Mouse (Mus musculus) midbrain, embryonic 16.5 days (tissue): ENCODE data around the gene Gm4553. TPM values are rescaled to one million over a fixed set of nuclear protein-coding genes. Genes with fewer than 3 reads are reported as not detected.

Experiments used
- ATAC-seq: fragments of 200-750 bp; cut with Nextera tagmentation; 2 replicates; pipeline ENCODE4 v1.8.0; 2017; ENCODE audit warnings: moderate TSS enrichment
- H3K27ac ChIP-seq: fragments of 300-500 bp; sonication (generic); 2 replicates; pipeline ENCODE4 v1.5.1; 2014; ENCODE audit warnings: mild to moderate bottlenecking, low read length, mixed read lengths
- H3K27me3 ChIP-seq: fragments of 300-500 bp; sonication (generic); 2 replicates; pipeline ENCODE4 v1.6.1; 2014; ENCODE audit warnings: low read depth, low read length, mixed read lengths; ENCODE audit not compliant: control insufficient read depth, insufficient read depth
- H3K36me3 ChIP-seq: fragments of 300-500 bp; sonication (generic); 2 replicates; pipeline ENCODE4 v1.6.1; 2014; ENCODE audit warnings: mild to moderate bottlenecking, low read length, moderate library complexity, mixed read lengths; ENCODE audit not compliant: control insufficient read depth, insufficient read depth
- H3K4me1 ChIP-seq: fragments of 300-500 bp; sonication (generic); 2 replicates; pipeline ENCODE4 v1.6.1; 2014; ENCODE audit warnings: mild to moderate bottlenecking, low read length, mixed read lengths; ENCODE audit not compliant: control insufficient read depth, insufficient read depth
- H3K4me2 ChIP-seq: fragments of 300-500 bp; sonication (generic); 2 replicates; pipeline ENCODE4 v1.6.1; 2014; ENCODE audit warnings: mild to moderate bottlenecking, low read length, mixed read lengths
- H3K4me3 ChIP-seq: fragments of 300-500 bp; sonication (generic); 2 replicates; pipeline ENCODE4 v1.5.1; 2014; ENCODE audit warnings: low read depth, mild to moderate bottlenecking, low read length, moderate library complexity, mixed read lengths
- H3K9ac ChIP-seq: fragments of 300-500 bp; sonication (generic); 2 replicates; pipeline ENCODE4 v1.6.1; 2014; ENCODE audit warnings: low read depth, low read length, mixed read lengths
- H3K9me3 ChIP-seq: fragments of 300-500 bp; sonication (generic); replicated peaks from 2 replicates; pipeline ENCODE4 v1.6.1; 2014; ENCODE audit warnings: mild to moderate bottlenecking, low read length, mixed read lengths; ENCODE audit not compliant: control insufficient read depth, poor library complexity, severe bottlenecking
- WGBS: fragments of 180-500 bp; shearing (Covaris S2); extraction: QIAGEN DNeasy Blood & Tissue Kit; methylation state at CpG from one replicate; pipeline ENCODE4 v1.1.7; 2014; 5-methylcytosine and 5-hydroxymethylcytosine counted together
- polyA plus RNA-seq: library from polyadenylated mRNA; unstranded; fragments of >200 nt; fragmentation: Nextera tagmentation; extraction: Ambion mirVana; gene quantifications from 2 replicates; pipeline ENCODE4 v1.2.1, GENCODE M21; 2015

The Gm4553 gene
- polyA plus RNA-seq, 1 experiment from 2014 or later, result not detected

- WGBS, result 13% methylated on average over 5 of the region's 5 CpGs
- H3K4me2 ChIP-seq, result no peak overlapping the region
- H3K4me3 ChIP-seq, result no peak overlapping the region
- H3K9ac ChIP-seq, result no peak overlapping the region
- H3K4me1 ChIP-seq, result no peaks in the 10 kb centered on the region
- no peaks in the 10 kb centered on the region for H3K36me3 ChIP-seq
- no peak overlapping the region for H3K27ac ChIP-seq
- no peaks in the 10 kb centered on the region for H3K9me3 ChIP-seq
- ATAC-seq, result no peak
- no peaks in the 10 kb centered on the region for H3K27me3 ChIP-seq
These were observed 45.9 kb downstream of the Gm4553 start for GRCm38 (mm10) chr7:142119632-142120031.

Other genes with a start within 250 kb of the Gm4553 start
- 80.9 and 86.6 TPM in 2 replicates for gene Tollip, start 247.2 kb downstream of the Gm4553 start, polyA plus RNA-seq
- 21.8 and 23.9 TPM in 2 replicates for gene Brsk2, start 216.0 kb downstream of the Gm4553 start, polyA plus RNA-seq
- gene Mob2, start 104.7 kb downstream of the Gm4553 start, polyA plus RNA-seq, result 47.5 and 50.3 TPM in 2 replicates
- gene Dusp8, start 69.9 kb downstream of the Gm4553 start, polyA plus RNA-seq, result 113 and 128 TPM in 2 replicates
- gene Gm45618, start 45.0 kb downstream of the Gm4553 start, polyA plus RNA-seq, result 0.30 TPM in 1 of 2 replicates, not detected in the other
- gene Gm39115, start 29.7 kb downstream of the Gm4553 start, polyA plus RNA-seq, result not detected in 2 replicates
- gene Gm45337, start 21.1 kb downstream of the Gm4553 start, polyA plus RNA-seq, result not detected in 2 replicates
- gene Gm29735, start 8.6 kb downstream of the Gm4553 start, polyA plus RNA-seq, result not detected in 2 replicates
- gene Krtap5-2, start 10.3 kb upstream of the Gm4553 start, polyA plus RNA-seq, result not detected in 2 replicates
- not detected in 2 replicates for gene Gm10153, start 24.6 kb upstream of the Gm4553 start, polyA plus RNA-seq
- not detected in 2 replicates for gene Krtap5-3, start 35.6 kb upstream of the Gm4553 start, polyA plus RNA-seq
- gene Gm7579, start 46.1 kb upstream of the Gm4553 start, polyA plus RNA-seq, result not detected in 2 replicates
- gene Krtap5-5, start 64.2 kb upstream of the Gm4553 start, polyA plus RNA-seq, result not detected in 2 replicates
- gene Gm40460, start 75.3 kb upstream of the Gm4553 start, polyA plus RNA-seq, result not detected in 2 replicates
- not detected in 2 replicates for gene Gm2431, start 92.6 kb upstream of the Gm4553 start, polyA plus RNA-seq
- gene Gm4559, start 108.6 kb upstream of the Gm4553 start, polyA plus RNA-seq, result not detected in 2 replicates
- not detected in 2 replicates for gene Krtap5-1, start 131.4 kb upstream of the Gm4553 start, polyA plus RNA-seq
- gene Krtap5-4, start 137.8 kb upstream of the Gm4553 start, polyA plus RNA-seq, result not detected in 2 replicates
- gene Ifitm10, start 208.0 kb upstream of the Gm4553 start, polyA plus RNA-seq, result 11.3 and 14.1 TPM in 2 replicates
- 2.5 and 3.4 TPM in 2 replicates for gene Gm49369, start 216.9 kb upstream of the Gm4553 start, polyA plus RNA-seq
- gene Ctsd, start 222.3 kb upstream of the Gm4553 start, polyA plus RNA-seq, result 243 and 289 TPM in 2 replicates